Mouse (Mus musculus) erythroblast, adult 5-6 weeks (primary cell): ENCODE measurements around the gene Kansl1l. TPM values are rescaled to one million over a fixed set of nuclear protein-coding genes. Genes with fewer than 3 reads are reported as not detected.

ENCODE experiments used
- ATAC-seq: replicated peaks from 2 replicates; pipeline ENCODE4 v1.8.0; 2016; ENCODE audit warnings: moderate number of reproducible peaks, mild to moderate bottlenecking, moderate TSS enrichment, inconsistent platforms; ENCODE audit not compliant: poor library complexity, low FRiP score, severe bottlenecking
- total RNA-seq, 2 experiments: library from RNA; stranded (forward) in 1 of 2; stranded (reverse) in 1 of 2; fragments of 150-400 nt in 1 of 2; fragments of 200-764, 138-1000 nt in 1 of 2; gene quantifications; 2 replicates each; pipeline versions ENCODE4 v1.2.3 to v1.2.4; 2015 to 2017; ENCODE audit warnings: low replicate concordance in 2 of 2

Kansl1l gene
- total RNA-seq (2015; ENCODE audit: low replicate concordance) = 13.0 and 14.6 TPM in 2 replicates
- total RNA-seq (2017; ENCODE audit: low replicate concordance) = 3.6 and 6.0 TPM in 2 replicates

- peak; percentile 84 for ATAC-seq
These were observed at the start of gene Kansl1l for GRCm38 (mm10) chr1:66817453-66817839. Gene Kansl1l, minus strand, starts transcription at chr1:66817562.

GRCm38 (mm10) chr1:66865633-66866032, 48.3 kb upstream of the Kansl1l start:
- no peak for ATAC-seq

GRCm38 (mm10) chr1:66863741-66864495, 46.6 kb upstream of the Kansl1l start:
- ATAC-seq = no peak

- peak; percentile 85 for ATAC-seq
These were observed 45.5 kb upstream of the Kansl1l start, which contains the start of gene Acadl for GRCm38 (mm10) chr1:66862712-66863511. Gene Acadl, minus strand, starts transcription at chr1:66863277.

GRCm38 (mm10) chr1:66861764-66862672, 44.7 kb upstream of the Kansl1l start:
- peak; percentile 54 for ATAC-seq

GRCm38 (mm10) chr1:66847506-66847905, 30.1 kb upstream of the Kansl1l start:
- peak; percentile 65; the same call in 1 of the 2 replicates for ATAC-seq

GRCm38 (mm10) chr1:66845690-66846318, 28.4 kb upstream of the Kansl1l start:
- ATAC-seq = no peak

- no peak for ATAC-seq
These were observed 24.6 kb upstream of the Kansl1l start for GRCm38 (mm10) chr1:66841938-66842337.

- no peak for ATAC-seq
These were observed 24.1 kb upstream of the Kansl1l start for GRCm38 (mm10) chr1:66841510-66841909.

- ATAC-seq = no peak
These were observed 22.5 kb upstream of the Kansl1l start for GRCm38 (mm10) chr1:66839755-66840438.

- no peak for ATAC-seq
These were observed 21.8 kb upstream of the Kansl1l start for GRCm38 (mm10) chr1:66839135-66839534.

- peak; percentile 90 for ATAC-seq
These were observed 21.1 kb upstream of the Kansl1l start for GRCm38 (mm10) chr1:66838184-66839042.

GRCm38 (mm10) chr1:66837207-66837606, 19.8 kb upstream of the Kansl1l start:
- no peak for ATAC-seq

- ATAC-seq = no peak
These were observed 15.3 kb upstream of the Kansl1l start for GRCm38 (mm10) chr1:66832636-66833165.

- no peak for ATAC-seq
These were observed 14.7 kb upstream of the Kansl1l start for GRCm38 (mm10) chr1:66831824-66832600.

GRCm38 (mm10) chr1:66829400-66830080, 12.2 kb upstream of the Kansl1l start:
- ATAC-seq = no peak
